Mouse (Mus musculus): Measurements from ENCODE around the gene Sez6. TPM values are rescaled to one million over a fixed set of nuclear protein-coding genes. Genes with fewer than 3 reads are reported as not detected.

Gene Sez6
- total RNA-seq (2015; ENCODE audit: low replicate concordance) (not detected in 2 replicates), total RNA-seq (2017; ENCODE audit: low replicate concordance) (not detected in 2 replicates)

GRCm38 (mm10) chr11:77930751-77931540, at the start of gene Sez6:
Gene Sez6, plus strand, starts transcription at chr11:77930800.
- no peak for ATAC-seq (replicated peaks; ENCODE audit: low FRiP score, poor library complexity, severe bottlenecking)

GRCm38 (mm10) chr11:77884524-77885245, 45.9 kb upstream of the Sez6 start:
- ATAC-seq (replicated peaks; ENCODE audit: low FRiP score, poor library complexity, severe bottlenecking), result no peak

- ATAC-seq (replicated peaks; ENCODE audit: low FRiP score, poor library complexity, severe bottlenecking), result no peak
Observed at GRCm38 (mm10) chr11:77885246-77885575, 45.4 kb upstream of the Sez6 start.

- no peak for ATAC-seq (replicated peaks; ENCODE audit: low FRiP score, poor library complexity, severe bottlenecking)
Observed at GRCm38 (mm10) chr11:77887373-77887960, 43.1 kb upstream of the Sez6 start.

- no peak for ATAC-seq (replicated peaks; ENCODE audit: low FRiP score, poor library complexity, severe bottlenecking)
Observed at GRCm38 (mm10) chr11:77888846-77889245, 41.8 kb upstream of the Sez6 start.

- ATAC-seq (replicated peaks; ENCODE audit: low FRiP score, poor library complexity, severe bottlenecking), result no peak
Observed at GRCm38 (mm10) chr11:77889484-77889883, 41.1 kb upstream of the Sez6 start.

- ATAC-seq (replicated peaks; ENCODE audit: low FRiP score, poor library complexity, severe bottlenecking), result no peak
Observed at GRCm38 (mm10) chr11:77890648-77891258, 39.8 kb upstream of the Sez6 start.

- no peak for ATAC-seq (replicated peaks; ENCODE audit: low FRiP score, poor library complexity, severe bottlenecking)
Observed at GRCm38 (mm10) chr11:77892883-77893282, 37.7 kb upstream of the Sez6 start.

GRCm38 (mm10) chr11:77893283-77893682, 37.3 kb upstream of the Sez6 start:
- no peak for ATAC-seq (replicated peaks; ENCODE audit: low FRiP score, poor library complexity, severe bottlenecking)

GRCm38 (mm10) chr11:77893787-77894718, 36.5 kb upstream of the Sez6 start, which contains the start of gene Pipox:
Gene Pipox, minus strand, starts transcription at chr11:77894096.
- ATAC-seq (replicated peaks; ENCODE audit: low FRiP score, poor library complexity, severe bottlenecking), result no peak

GRCm38 (mm10) chr11:77894967-77895366, 35.6 kb upstream of the Sez6 start:
- ATAC-seq (replicated peaks; ENCODE audit: low FRiP score, poor library complexity, severe bottlenecking), result no peak

GRCm38 (mm10) chr11:77896011-77896410, 34.6 kb upstream of the Sez6 start:
- no peak for ATAC-seq (replicated peaks; ENCODE audit: low FRiP score, poor library complexity, severe bottlenecking)

- no peak for ATAC-seq (replicated peaks; ENCODE audit: low FRiP score, poor library complexity, severe bottlenecking)
Observed at GRCm38 (mm10) chr11:77896480-77896819, 34.1 kb upstream of the Sez6 start.

- ATAC-seq (replicated peaks; ENCODE audit: low FRiP score, poor library complexity, severe bottlenecking), result no peak
Observed at GRCm38 (mm10) chr11:77896820-77897805, 33.5 kb upstream of the Sez6 start.

- no peak for ATAC-seq (replicated peaks; ENCODE audit: low FRiP score, poor library complexity, severe bottlenecking)
Observed at GRCm38 (mm10) chr11:77900187-77900586, 30.4 kb upstream of the Sez6 start.

GRCm38 (mm10) chr11:77900696-77901095, 29.9 kb upstream of the Sez6 start:
- no peak for ATAC-seq (replicated peaks; ENCODE audit: low FRiP score, poor library complexity, severe bottlenecking)

GRCm38 (mm10) chr11:77901366-77901765, 29.2 kb upstream of the Sez6 start:
- no peak for ATAC-seq (replicated peaks; ENCODE audit: low FRiP score, poor library complexity, severe bottlenecking)

GRCm38 (mm10) chr11:77901775-77902355, 28.7 kb upstream of the Sez6 start:
- no peak for ATAC-seq (replicated peaks; ENCODE audit: low FRiP score, poor library complexity, severe bottlenecking)
